Mouse (Mus musculus): ENCODE data around the gene Oit3. TPM values are rescaled to one million over a fixed set of nuclear protein-coding genes. Genes with fewer than 3 reads are reported as not detected.

Oit3 gene
- polyA plus RNA-seq (2012; rRNA removed): 0.19 and 0.32 TPM in 2 replicates

DNA sequence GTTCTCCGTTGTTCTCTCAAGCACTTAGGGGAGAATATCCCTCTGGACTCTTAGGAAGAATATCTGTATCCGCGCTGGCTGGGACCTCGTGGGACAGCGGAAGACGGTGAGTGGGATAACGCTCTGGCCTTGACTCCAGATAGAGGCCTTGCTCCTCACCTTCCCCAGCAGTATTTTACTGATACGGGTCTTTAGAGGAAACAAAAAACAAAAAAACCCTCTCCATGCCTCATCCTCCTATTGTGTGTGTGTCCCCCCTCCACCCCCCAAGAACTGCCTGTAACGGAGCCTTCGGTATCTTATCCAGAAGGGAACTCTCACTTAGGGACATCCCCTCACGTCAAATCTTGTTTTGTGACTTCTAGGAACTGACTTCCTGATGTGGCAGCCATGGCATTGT is at the start of gene Oit3:
Oit3 (minus strand) TSS at position 44 of the 400 bp plus-strand sequence.

DNA sequence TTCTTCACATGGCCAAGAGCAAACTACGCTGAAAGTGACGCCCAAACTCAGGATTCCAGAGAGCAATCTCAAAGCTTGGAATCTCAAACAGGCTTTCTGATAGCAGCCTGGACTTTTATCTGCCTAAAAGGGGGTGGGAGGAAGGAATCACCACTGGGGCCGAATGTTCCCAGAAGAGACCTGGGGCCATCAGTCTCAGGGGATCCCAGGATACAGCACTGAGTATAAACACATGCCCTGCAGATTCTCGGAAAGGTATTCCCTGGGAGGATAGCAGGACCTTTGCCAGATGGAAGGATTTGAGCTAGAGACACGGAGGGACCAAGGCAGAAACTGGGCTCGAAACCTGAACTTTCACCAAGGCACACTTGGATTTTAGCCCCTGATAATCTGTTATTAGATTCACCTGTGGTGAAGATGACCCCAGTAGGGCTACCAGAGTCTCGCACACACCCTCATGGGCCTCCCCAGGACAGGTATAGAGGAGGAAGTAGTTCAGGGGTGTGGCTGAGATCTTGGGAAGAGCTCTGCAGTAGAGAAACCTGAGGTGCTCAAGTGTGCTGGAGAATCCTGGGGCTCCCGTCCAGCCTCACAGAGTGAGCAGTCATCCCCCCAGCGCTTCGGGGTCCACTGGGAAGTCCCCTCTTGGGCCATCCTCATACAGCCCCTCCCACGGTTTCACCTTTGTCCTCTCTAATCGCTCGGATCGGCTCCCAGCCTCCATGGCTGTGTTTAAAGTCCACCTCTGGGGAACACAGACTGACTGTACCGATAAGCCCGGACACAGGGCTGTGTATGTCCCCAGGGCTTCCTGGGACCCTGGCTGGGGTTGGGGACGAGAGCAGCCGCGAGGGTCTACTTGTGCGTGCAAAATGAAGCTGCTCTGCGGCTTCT is 38.4 kb downstream of the Oit3 start, which contains the start of gene Pla2g12b:
Pla2g12b (plus strand) TSS at position 762 of the 894 bp plus-strand sequence.

DNA sequence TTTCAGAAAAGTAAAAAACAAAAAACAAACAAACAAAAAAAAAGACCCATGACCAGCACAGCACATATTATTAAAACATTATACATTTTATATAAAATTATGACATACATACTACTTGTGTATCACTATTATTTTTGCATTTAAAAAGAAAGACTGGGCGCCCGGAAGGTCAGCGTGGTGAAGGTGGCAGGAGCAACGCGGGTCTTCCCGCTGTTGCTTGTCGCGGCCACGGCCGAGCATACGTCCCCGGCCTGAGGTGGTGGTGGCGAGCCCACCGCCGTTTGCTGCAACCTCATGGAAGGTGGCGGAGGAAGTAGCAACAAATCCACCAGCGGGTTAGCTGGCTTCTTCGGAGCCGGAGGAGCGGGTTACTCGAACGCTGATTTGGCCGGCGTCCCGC is 46.1 kb downstream of the Oit3 start, which contains the start of gene Gm10273:
Gm10273 (plus strand) TSS at position 172 of the 400 bp plus-strand sequence.

Other genes starting within 250 kb of the Oit3 start
- gene Sept10, start 219.9 kb downstream of the Oit3 start, polyA plus RNA-seq (2012; rRNA removed): 17.0 and 17.1 TPM in 2 replicates
- 9.6 and 9.8 TPM in 2 replicates for gene Sowahc, start 219.8 kb downstream of the Oit3 start, polyA plus RNA-seq (2012; rRNA removed)
- gene P4ha1, start 118.5 kb downstream of the Oit3 start, polyA plus RNA-seq (2012; rRNA removed): 20.1 and 23.4 TPM in 2 replicates
- gene Gm10273, start 46.1 kb downstream of the Oit3 start, polyA plus RNA-seq (2012; rRNA removed): 6.8 and 7.6 TPM in 2 replicates
- gene Pla2g12b, start 38.1 kb downstream of the Oit3 start, polyA plus RNA-seq (2012; rRNA removed): not detected in 2 replicates
- gene Gm10322, start 174.3 kb upstream of the Oit3 start, polyA plus RNA-seq (2012; rRNA removed): not detected in 2 replicates
- gene Mcu, start 174.9 kb upstream of the Oit3 start, polyA plus RNA-seq (2012; rRNA removed): 23.1 and 23.9 TPM in 2 replicates

Measured in central nervous system, embryonic 18 days (tissue).